Mouse (Mus musculus) kidney, embryonic 14.5 days (tissue): ENCODE results near the gene Ccsap. TPM values are rescaled to one million over a fixed set of nuclear protein-coding genes. Genes with fewer than 3 reads are reported as not detected.

Experiments
- ATAC-seq: fragments of 200-750 bp; cut with Nextera tagmentation; 2 replicates; pipeline ENCODE4 v1.8.0; 2017; ENCODE audit warnings: moderate number of reproducible peaks, mild to moderate bottlenecking, moderate TSS enrichment, moderate library complexity; ENCODE audit not compliant: low FRiP score, low TSS enrichment
- H3K27ac ChIP-seq: fragments of 300-500 bp; sonication (generic); 2 replicates; pipeline ENCODE4 v1.5.1; 2014; ENCODE audit warnings: low read depth, mild to moderate bottlenecking, low read length, moderate library complexity, mixed read lengths
- H3K27me3 ChIP-seq: fragments of 300-500 bp; sonication (generic); 2 replicates; pipeline ENCODE4 v1.6.1; 2014; ENCODE audit warnings: mild to moderate bottlenecking, low read length; ENCODE audit not compliant: control insufficient read depth, insufficient read depth
- H3K36me3 ChIP-seq: fragments of 300-500 bp; sonication (generic); 2 replicates; pipeline ENCODE4 v1.6.1; 2014; ENCODE audit warnings: low read length, mixed read lengths; ENCODE audit not compliant: control insufficient read depth, insufficient read depth
- H3K4me1 ChIP-seq: fragments of 300-500 bp; sonication (generic); 2 replicates; pipeline ENCODE4 v1.6.1; 2014; ENCODE audit warnings: low read length, mixed read lengths; ENCODE audit not compliant: control insufficient read depth, insufficient read depth
- H3K4me2 ChIP-seq: fragments of 300-500 bp; sonication (generic); replicated peaks from 2 replicates; pipeline ENCODE4 v1.6.1; 2014; ENCODE audit warnings: low read depth, mild to moderate bottlenecking, low read length
- H3K4me3 ChIP-seq: fragments of 300-500 bp; sonication (generic); 2 replicates; pipeline ENCODE4 v1.5.1; 2014; ENCODE audit warnings: mild to moderate bottlenecking, low read length
- H3K9ac ChIP-seq: fragments of 300-500 bp; sonication (generic); 2 replicates; pipeline ENCODE4 v1.6.1; 2014; ENCODE audit warnings: low read depth, mild to moderate bottlenecking, low read length, moderate library complexity
- H3K9me3 ChIP-seq: fragments of 300-500 bp; sonication (generic); 2 replicates; pipeline ENCODE4 v1.6.1; 2016; ENCODE audit warnings: low read length; ENCODE audit not compliant: control insufficient read depth
- WGBS: fragments of 180-500 bp; shearing (Covaris S2); extraction: QIAGEN DNeasy Blood & Tissue Kit; methylation state at CpG from one replicate; pipeline ENCODE4 v1.1.7; 2014; 5-methylcytosine and 5-hydroxymethylcytosine counted together
- polyA plus RNA-seq: library from polyadenylated mRNA; unstranded; fragments of >200 nt; fragmentation: Nextera tagmentation; extraction: Ambion mirVana; gene quantifications from 2 replicates; pipeline ENCODE4 v1.2.1, GENCODE M21; 2014

The Ccsap gene
- polyA plus RNA-seq, result 2.7 and 4.0 TPM in 2 replicates

DNA sequence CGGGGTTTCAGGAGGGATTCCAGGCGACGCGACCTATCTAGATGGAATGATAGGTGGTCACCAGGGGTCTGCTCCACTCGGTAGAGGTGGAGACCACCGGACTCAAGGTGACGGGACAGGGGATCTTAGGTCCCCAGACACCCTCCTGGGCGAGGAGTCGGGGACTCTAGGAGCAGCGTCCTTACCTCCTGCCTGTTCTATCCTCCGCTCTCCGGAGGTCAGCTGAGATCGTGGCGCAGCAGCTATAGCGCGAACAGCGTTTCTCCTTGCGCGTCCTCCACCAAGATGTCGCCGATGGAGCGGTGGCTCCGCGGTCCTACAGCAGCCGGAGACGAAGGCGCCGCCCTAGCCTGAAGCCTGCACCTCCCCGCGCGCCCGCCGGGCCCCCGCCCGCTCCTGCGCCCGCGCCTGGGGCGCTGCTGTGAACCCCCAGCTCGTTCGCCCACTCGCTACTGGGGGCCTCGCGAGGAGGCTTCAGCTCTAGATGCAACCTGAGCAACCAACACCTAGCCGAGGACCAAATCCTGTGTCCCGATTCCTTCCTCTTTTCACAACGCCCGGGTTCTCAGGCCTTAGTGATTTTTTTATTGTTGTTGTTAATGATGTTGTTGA, at the start of gene Ccsap:
Gene Ccsap (minus strand): TSS at position 562 of the 612 bp plus-strand sequence.
- 1% methylated on average over 46 of the region's 48 CpGs for WGBS
- peaks cover 6% of the 10 kb centered on the region; the same call in 1 of the 2 replicates for H3K27me3 ChIP-seq

DNA sequence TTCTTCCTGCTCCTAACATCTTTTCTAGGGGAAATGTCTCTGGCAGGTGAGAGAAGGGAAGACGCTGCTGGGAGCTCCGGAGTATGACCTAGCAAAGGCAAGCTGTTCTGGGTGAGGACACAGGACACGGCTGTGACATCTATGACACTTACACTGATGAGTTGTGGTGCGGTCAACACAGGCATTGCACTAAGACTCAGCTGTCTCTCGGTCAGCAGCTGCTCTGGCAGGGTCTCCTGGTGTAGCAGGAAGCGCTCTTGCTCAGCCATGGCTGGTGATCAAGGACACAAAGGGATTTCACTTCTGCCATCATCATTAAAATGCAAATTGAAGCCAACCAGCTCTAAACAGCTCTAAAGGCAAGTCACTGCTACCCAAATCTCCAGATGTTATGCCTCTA, 47.6 kb upstream of the Ccsap start:
- H3K4me2 ChIP-seq, result no peak overlapping the region
- 96% methylated on average over 6 of the region's 6 CpGs for WGBS
- H3K4me3 ChIP-seq, result no peak overlapping the region
- no peaks in the 10 kb centered on the region for H3K4me1 ChIP-seq
- no peak for ATAC-seq
- H3K36me3 ChIP-seq, result peaks cover 88% of the 10 kb centered on the region
- H3K9me3 ChIP-seq, result no peaks in the 10 kb centered on the region
- no peaks in the 10 kb centered on the region for H3K27me3 ChIP-seq
- H3K9ac ChIP-seq, result no peak overlapping the region
- H3K27ac ChIP-seq, result no peak overlapping the region

More for the DNA sequence above, at the start of gene Ccsap:
- Histone ChIP-seq H3K36me3 (no peaks in the 10 kb centered on the region), H3K27ac (no peak within 1 kb of the TSS), H3K4me1 (no peaks in the 10 kb centered on the region), H3K9me3 (no peaks in the 10 kb centered on the region), H3K4me3 (peak within 1 kb of the TSS; percentile 76), H3K4me2 (peak within 1 kb of the TSS; percentile 98), H3K9ac (peak within 1 kb of the TSS; percentile 58)
- no peak; the same call in 1 of the 2 replicates for ATAC-seq

DNA sequence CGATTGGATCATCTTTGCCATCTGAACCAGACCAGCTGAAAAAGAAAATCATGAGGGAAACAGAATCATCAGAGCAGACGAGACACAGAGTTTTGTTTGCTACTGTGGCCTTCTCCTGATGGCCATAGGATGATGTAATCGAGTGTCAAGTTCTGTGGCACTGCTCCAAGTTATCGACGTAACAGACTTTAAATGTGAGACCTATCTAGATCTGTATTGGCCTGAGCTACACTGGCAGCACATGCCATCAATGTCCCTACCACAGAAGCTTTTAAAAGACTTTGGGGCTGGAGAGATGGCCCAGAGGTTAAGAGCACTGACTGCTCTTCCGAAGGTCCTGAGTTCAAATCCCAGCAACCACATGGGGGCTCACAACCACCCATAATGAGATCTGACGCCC, 42.6 kb upstream of the Ccsap start:
- ATAC-seq, result no peak
- Histone ChIP-seq H3K4me2 (no peak overlapping the region), H3K4me1 (no peaks in the 10 kb centered on the region), H3K27ac (no peak overlapping the region), H3K9me3 (no peaks in the 10 kb centered on the region), H3K36me3 (peaks cover 72% of the 10 kb centered on the region), H3K4me3 (no peak overlapping the region), H3K9ac (no peak overlapping the region), H3K27me3 (no peaks in the 10 kb centered on the region)
- 88% methylated on average over 7 of the region's 7 CpGs for WGBS

DNA sequence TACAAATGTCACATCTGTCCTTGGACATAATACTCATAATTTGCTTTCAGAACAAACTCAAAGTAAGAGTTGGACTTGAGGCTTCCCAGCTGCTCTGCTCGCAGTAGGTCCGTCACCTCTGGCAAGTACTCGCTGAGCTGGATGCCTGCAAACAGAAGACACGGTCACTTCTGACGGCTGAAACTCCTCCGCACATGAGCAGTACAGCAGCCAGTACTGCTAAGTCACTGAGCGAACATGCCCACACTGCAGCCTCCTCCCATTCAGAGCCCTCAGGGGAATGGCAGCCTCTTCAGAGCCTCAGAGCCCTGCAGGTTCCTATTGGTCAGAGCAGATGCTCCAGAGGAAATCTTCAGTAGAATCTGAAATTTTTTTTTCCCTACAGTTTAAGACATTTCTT, 39.4 kb upstream of the Ccsap start:
- Histone ChIP-seq H3K4me1 (no peaks in the 10 kb centered on the region), H3K27ac (no peak overlapping the region), H3K4me2 (no peak overlapping the region), H3K9ac (no peak overlapping the region), H3K36me3 (peaks cover 46% of the 10 kb centered on the region), H3K4me3 (no peak overlapping the region), H3K27me3 (peaks cover 16% of the 10 kb centered on the region), H3K9me3 (no peaks in the 10 kb centered on the region)
- no peak for ATAC-seq
- WGBS, result 81% methylated on average over 7 of the region's 7 CpGs

DNA sequence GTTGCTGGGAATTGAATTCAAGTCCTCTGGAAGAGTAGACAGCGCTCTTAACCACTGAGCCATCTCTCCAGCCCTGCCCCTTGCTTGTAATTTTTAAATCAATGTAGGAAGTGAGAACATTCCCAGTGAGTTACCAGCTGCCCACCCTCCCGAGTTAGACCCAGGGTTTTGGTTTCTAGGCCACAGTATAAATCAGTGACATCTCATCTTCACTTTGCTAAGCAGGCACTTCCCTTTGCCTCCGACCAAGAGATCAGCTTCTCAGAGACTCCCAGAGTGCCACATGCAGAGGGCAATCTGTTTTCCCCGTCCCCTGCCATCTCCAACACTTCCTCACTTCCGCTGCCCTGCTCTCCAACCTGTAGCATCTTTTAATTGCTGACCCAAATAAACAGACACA, 38.6 kb upstream of the Ccsap start:
- Histone ChIP-seq H3K4me3 (no peak overlapping the region), H3K4me2 (no peak overlapping the region), H3K27me3 (peaks cover 24% of the 10 kb centered on the region), H3K36me3 (peaks cover 38% of the 10 kb centered on the region), H3K4me1 (no peaks in the 10 kb centered on the region), H3K9ac (no peak overlapping the region), H3K27ac (no peak overlapping the region), H3K9me3 (no peaks in the 10 kb centered on the region)
- ATAC-seq, result no peak
- WGBS, result 87% methylated on average over 5 of the region's 5 CpGs

DNA sequence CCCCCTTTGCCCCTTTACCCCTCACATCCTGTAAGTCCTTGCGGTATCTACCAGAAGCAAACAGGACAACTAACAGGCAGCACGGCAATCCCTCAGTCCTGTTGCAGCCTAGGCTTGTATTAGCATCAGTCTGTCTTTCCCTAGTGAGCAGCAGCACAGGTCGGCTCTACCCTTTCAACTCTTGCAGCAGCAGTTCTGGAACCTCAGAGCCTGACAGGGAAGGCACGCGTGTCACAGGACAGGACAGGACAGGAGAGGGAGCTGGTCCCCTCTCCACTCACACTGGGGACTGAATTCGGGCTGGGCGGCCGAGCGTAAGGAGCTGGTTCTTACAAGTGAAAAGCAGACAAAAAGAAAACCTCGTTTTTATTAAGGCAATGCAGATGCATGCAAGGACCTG, 36.8 kb upstream of the Ccsap start:
- Histone ChIP-seq H3K9ac (no peak overlapping the region), H3K4me2 (no peak overlapping the region), H3K27ac (no peak overlapping the region), H3K27me3 (peaks cover 42% of the 10 kb centered on the region), H3K4me1 (no peaks in the 10 kb centered on the region), H3K9me3 (no peaks in the 10 kb centered on the region), H3K36me3 (peaks cover 21% of the 10 kb centered on the region), H3K4me3 (no peak overlapping the region)
- 56% methylated on average over 10 of the region's 10 CpGs for WGBS
- no peak for ATAC-seq

DNA sequence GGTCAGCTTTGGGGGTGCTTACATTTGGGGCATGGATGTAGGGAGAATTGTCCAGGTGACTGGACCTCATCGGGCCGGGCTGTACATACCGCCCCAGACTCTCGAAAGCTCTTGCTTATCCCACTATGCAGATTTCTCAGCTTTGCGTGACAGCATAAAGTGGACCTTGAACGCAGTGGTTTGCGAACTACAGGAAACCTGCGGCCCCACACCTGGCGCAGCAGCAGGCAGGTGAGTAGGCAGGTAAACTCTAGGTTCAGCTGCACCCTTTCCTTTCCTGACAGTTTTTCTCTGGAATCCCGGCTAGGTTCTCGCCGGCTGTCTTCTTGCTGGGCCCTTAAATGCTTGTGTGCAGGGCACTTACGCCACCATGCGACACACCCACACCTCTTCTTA, 36.4 kb upstream of the Ccsap start:
- Histone ChIP-seq H3K27me3 (peaks cover 46% of the 10 kb centered on the region), H3K4me1 (no peaks in the 10 kb centered on the region), H3K27ac (no peak overlapping the region), H3K4me2 (no peak overlapping the region), H3K36me3 (peaks cover 17% of the 10 kb centered on the region), H3K4me3 (no peak overlapping the region), H3K9ac (no peak overlapping the region), H3K9me3 (no peaks in the 10 kb centered on the region)
- ATAC-seq, result no peak
- 56% methylated on average over 14 of the region's 14 CpGs for WGBS

DNA sequence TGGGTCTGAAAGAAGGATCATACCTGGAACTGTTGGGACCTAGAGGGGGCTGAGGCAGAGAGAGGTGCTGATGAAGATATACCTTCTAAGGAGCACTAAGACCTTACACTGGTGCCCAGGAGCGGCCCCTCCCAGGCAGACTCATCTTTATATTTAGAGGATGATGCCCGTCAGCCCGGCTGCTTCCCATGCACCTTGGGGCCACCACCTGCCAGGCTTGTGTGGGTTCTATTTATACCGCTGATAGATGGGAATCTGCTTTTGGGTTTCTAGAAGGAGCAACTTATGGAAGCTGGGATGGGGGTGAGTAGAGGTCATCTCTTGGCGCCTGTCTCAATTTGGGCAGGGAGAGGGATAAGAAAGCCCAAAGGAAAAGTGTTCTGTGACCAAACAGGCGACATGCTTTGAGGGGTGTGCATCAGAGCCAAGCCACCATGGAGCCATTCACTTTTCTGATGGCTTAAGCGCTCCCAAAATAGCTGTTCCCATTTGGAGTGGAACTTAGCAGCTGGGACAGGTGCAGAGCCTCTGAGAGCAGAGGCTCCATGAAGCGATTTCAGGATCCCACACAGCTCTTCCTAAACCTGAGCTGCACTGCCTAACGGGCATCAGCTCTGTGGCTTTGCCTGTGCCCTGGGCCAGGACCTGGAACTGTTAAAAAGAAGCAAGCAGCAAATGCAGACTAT, 35.8 kb upstream of the Ccsap start:
- H3K27ac ChIP-seq, result no peak overlapping the region
- peaks cover 52% of the 10 kb centered on the region for H3K27me3 ChIP-seq
- no peak for ATAC-seq
- no peak overlapping the region for H3K4me3 ChIP-seq
- H3K4me2 ChIP-seq, result no peak overlapping the region
- WGBS, result 71% methylated on average over 9 of the region's 9 CpGs
- peaks cover 14% of the 10 kb centered on the region; the same call in 1 of the 2 replicates for H3K36me3 ChIP-seq
- no peak overlapping the region for H3K9ac ChIP-seq
- no peaks in the 10 kb centered on the region for H3K4me1 ChIP-seq
- H3K9me3 ChIP-seq, result no peaks in the 10 kb centered on the region

DNA sequence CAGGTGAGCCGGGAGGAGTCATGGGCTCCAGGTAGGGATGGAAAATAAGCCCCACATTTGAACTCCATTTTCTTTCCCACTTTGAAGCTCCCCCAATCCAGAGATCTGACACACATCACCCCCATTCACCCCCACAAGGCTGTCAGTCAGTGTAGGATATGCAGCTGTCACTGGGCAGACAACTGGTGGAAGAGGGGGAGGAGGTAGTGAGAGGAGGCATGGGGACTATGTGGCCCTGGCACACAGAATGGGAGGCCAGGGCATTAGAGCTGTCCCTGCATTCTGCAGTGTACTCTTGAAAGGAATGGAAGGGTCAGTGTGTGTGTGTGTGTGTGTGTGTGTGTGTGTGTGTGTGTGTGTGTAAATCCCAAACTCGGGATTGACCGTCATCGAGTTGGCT, 35.2 kb upstream of the Ccsap start:
- no peak overlapping the region for H3K27ac ChIP-seq
- no peak overlapping the region for H3K4me3 ChIP-seq
- peaks cover 8% of the 10 kb centered on the region; the same call in 1 of the 2 replicates for H3K36me3 ChIP-seq
- peaks cover 58% of the 10 kb centered on the region for H3K27me3 ChIP-seq
- H3K9ac ChIP-seq, result no peak overlapping the region
- 88% methylated on average over 4 of the region's 4 CpGs for WGBS
- no peaks in the 10 kb centered on the region for H3K4me1 ChIP-seq
- H3K9me3 ChIP-seq, result no peaks in the 10 kb centered on the region
- no peak for ATAC-seq
- no peak overlapping the region for H3K4me2 ChIP-seq
